Mouse (Mus musculus) midbrain, embryonic 12.5 days (tissue): Measurements from ENCODE around the gene Tmem268. TPM values are rescaled to one million over a fixed set of nuclear protein-coding genes. Genes with fewer than 3 reads are reported as not detected.

Experiments used
- ATAC-seq: fragments of 200-750 bp; cut with Nextera tagmentation; 2 replicates; pipeline ENCODE4 v1.8.0; 2017; ENCODE audit warnings: low read depth, moderate TSS enrichment, moderate library complexity; ENCODE audit not compliant: low FRiP score
- H3K27ac ChIP-seq: fragments of 300-500 bp; sonication (generic); replicated peaks from 2 replicates; pipeline ENCODE4 v1.5.1; 2016; ENCODE audit warnings: mild to moderate bottlenecking
- H3K27me3 ChIP-seq: fragments of 300-500 bp; sonication (generic); 2 replicates; pipeline ENCODE4 v1.6.1; 2016; ENCODE audit warnings: mild to moderate bottlenecking
- H3K36me3 ChIP-seq: fragments of 300-500 bp; sonication (generic); 2 replicates; pipeline ENCODE4 v1.6.1; 2016
- H3K4me1 ChIP-seq: fragments of 300-500 bp; sonication (generic); 2 replicates; pipeline ENCODE4 v1.6.1; 2016
- H3K4me2 ChIP-seq: fragments of 300-500 bp; sonication (generic); replicated peaks from 2 replicates; pipeline ENCODE4 v1.6.1; 2016; ENCODE audit warnings: mild to moderate bottlenecking, moderate library complexity
- H3K4me3 ChIP-seq: fragments of 300-500 bp; sonication (generic); 2 replicates; pipeline ENCODE4 v1.5.1; 2016; ENCODE audit warnings: mild to moderate bottlenecking
- H3K9ac ChIP-seq: fragments of 300-500 bp; sonication (generic); replicated peaks from 2 replicates; pipeline ENCODE4 v1.6.1; 2016; ENCODE audit warnings: mild to moderate bottlenecking, moderate library complexity
- H3K9me3 ChIP-seq: fragments of 300-500 bp; sonication (generic); 2 replicates; pipeline ENCODE4 v1.6.1; 2016; ENCODE audit warnings: mild to moderate bottlenecking
- WGBS: fragments of 180-500 bp; shearing (Covaris S2); methylation state at CpG from one replicate; pipeline ENCODE4 v1.1.7; 2016; 5-methylcytosine and 5-hydroxymethylcytosine counted together
- polyA plus RNA-seq: library from polyadenylated mRNA; unstranded; fragments of >200 nt; fragmentation: Nextera tagmentation; extraction: Ambion mirVana; gene quantifications from 2 replicates; pipeline ENCODE4 v1.2.1, GENCODE M21; 2016

Tmem268 gene
- polyA plus RNA-seq, 1 experiment from 2014 or later, result 4.8 TPM

GRCm38 (mm10) chr4:63608391-63608790, 49.8 kb downstream of the Tmem268 start:
- no peak for ATAC-seq
- Histone ChIP-seq H3K4me1 (no peaks in the 10 kb centered on the region), H3K4me3 (no peak overlapping the region), H3K36me3 (no peaks in the 10 kb centered on the region), H3K27ac (no peak overlapping the region), H3K9ac (no peak overlapping the region), H3K27me3 (no peaks in the 10 kb centered on the region), H3K4me2 (no peak overlapping the region), H3K9me3 (no peaks in the 10 kb centered on the region)
- 81% methylated on average over 7 of the region's 7 CpGs for WGBS

- no peak for ATAC-seq
- no peaks in the 10 kb centered on the region for H3K36me3 ChIP-seq
- no peaks in the 10 kb centered on the region for H3K4me1 ChIP-seq
- no peaks in the 10 kb centered on the region for H3K9me3 ChIP-seq
- no peak overlapping the region for H3K27ac ChIP-seq
- H3K4me3 ChIP-seq, result no peak overlapping the region
- no peak overlapping the region for H3K9ac ChIP-seq
- H3K4me2 ChIP-seq, result no peak overlapping the region
- WGBS, result 92% methylated on average over 2 of the region's 2 CpGs
- no peaks in the 10 kb centered on the region for H3K27me3 ChIP-seq
Observed at GRCm38 (mm10) chr4:63621861-63622260, 63.3 kb downstream of the Tmem268 start.

- no peak within 1 kb of the TSS for H3K9ac ChIP-seq
- no peak within 1 kb of the TSS for H3K4me3 ChIP-seq
- H3K36me3 ChIP-seq, result no peaks in the 10 kb centered on the region
- no peaks in the 10 kb centered on the region for H3K9me3 ChIP-seq
- H3K4me1 ChIP-seq, result no peaks in the 10 kb centered on the region
- 60% methylated on average over 5 of the region's 5 CpGs for WGBS
- ATAC-seq, result no peak
- no peaks in the 10 kb centered on the region for H3K27me3 ChIP-seq
- H3K27ac ChIP-seq, result no peak within 1 kb of the TSS
- H3K4me2 ChIP-seq, result no peak within 1 kb of the TSS
Observed at GRCm38 (mm10) chr4:63622378-63622835, 63.8 kb downstream of the Tmem268 start, which contains the start of gene Tex48. Gene Tex48, minus strand, starts transcription at chr4:63622428.

- WGBS, result 85% methylated on average over 3 of the region's 3 CpGs
- no peak overlapping the region for H3K4me3 ChIP-seq
- no peaks in the 10 kb centered on the region for H3K27me3 ChIP-seq
- H3K4me2 ChIP-seq, result no peak overlapping the region
- H3K4me1 ChIP-seq, result no peaks in the 10 kb centered on the region
- no peak for ATAC-seq
- no peak overlapping the region for H3K9ac ChIP-seq
- no peaks in the 10 kb centered on the region for H3K9me3 ChIP-seq
- H3K36me3 ChIP-seq, result no peaks in the 10 kb centered on the region
- no peak overlapping the region for H3K27ac ChIP-seq
Observed at GRCm38 (mm10) chr4:63625563-63626080, 67.0 kb downstream of the Tmem268 start.

GRCm38 (mm10) chr4:63627111-63627510, 68.5 kb downstream of the Tmem268 start:
- Histone ChIP-seq H3K9me3 (no peaks in the 10 kb centered on the region), H3K36me3 (no peaks in the 10 kb centered on the region), H3K27ac (no peak overlapping the region), H3K9ac (no peak overlapping the region), H3K4me2 (no peak overlapping the region), H3K4me1 (no peaks in the 10 kb centered on the region), H3K4me3 (no peak overlapping the region), H3K27me3 (no peaks in the 10 kb centered on the region)
- ATAC-seq, result no peak
- 87% methylated on average over 8 of the region's 8 CpGs for WGBS

GRCm38 (mm10) chr4:63633181-63633580, 74.6 kb downstream of the Tmem268 start:
- ATAC-seq, result no peak
- no peaks in the 10 kb centered on the region for H3K36me3 ChIP-seq

More at GRCm38 (mm10) chr4:63633181-63633580, 74.6 kb downstream of the Tmem268 start:
- H3K4me2 ChIP-seq, result no peak overlapping the region
- H3K4me1 ChIP-seq, result no peaks in the 10 kb centered on the region
- H3K4me3 ChIP-seq, result no peak overlapping the region
- WGBS, result 79% methylated on average over 2 of the region's 2 CpGs
- H3K9me3 ChIP-seq, result no peaks in the 10 kb centered on the region
- no peaks in the 10 kb centered on the region for H3K27me3 ChIP-seq
- H3K9ac ChIP-seq, result no peak overlapping the region
- H3K27ac ChIP-seq, result no peak overlapping the region

Other genes starting within 250 kb of the Tmem268 start
- not detected in 2 replicates for gene Orm1, start 214.2 kb upstream of the Tmem268 start, polyA plus RNA-seq
- gene Orm3, start 202.6 kb upstream of the Tmem268 start, polyA plus RNA-seq, result not detected in 2 replicates
- gene Orm2, start 196.3 kb upstream of the Tmem268 start, polyA plus RNA-seq, result not detected in 2 replicates
- gene Akna, start 155.4 kb upstream of the Tmem268 start, polyA plus RNA-seq, result 16.3 and 16.8 TPM in 2 replicates
- gene Whrn, start 62.8 kb upstream of the Tmem268 start, polyA plus RNA-seq, result 15.4 and 16.9 TPM in 2 replicates
- gene Atp6v1g1, start 14.0 kb upstream of the Tmem268 start, polyA plus RNA-seq, result 358 and 367 TPM in 2 replicates
- not detected in 2 replicates for gene Gm11213, start 46.5 kb downstream of the Tmem268 start, polyA plus RNA-seq
- gene Tex48, start 63.6 kb downstream of the Tmem268 start, polyA plus RNA-seq, result not detected in 2 replicates
- not detected in 2 replicates for gene Gm11214, start 104.6 kb downstream of the Tmem268 start, polyA plus RNA-seq
- 0.09 TPM in 1 of 2 replicates, not detected in the other for gene Tnfsf15, start 186.3 kb downstream of the Tmem268 start, polyA plus RNA-seq